Mouse (Mus musculus) thymus, postnatal 14 days (tissue): ENCODE measurements at regions not wholly inside any gene's neighbourhood (a gene's known extent, or its start where the extent isn't known, plus 50 kb on each side); places are given as distances from the start of the nearest gene placed in this dataset.

ENCODE experiments used
- DNase-seq: peaks from one replicate; pipeline ENCODE4 v3.0.0; 2021

DNA sequence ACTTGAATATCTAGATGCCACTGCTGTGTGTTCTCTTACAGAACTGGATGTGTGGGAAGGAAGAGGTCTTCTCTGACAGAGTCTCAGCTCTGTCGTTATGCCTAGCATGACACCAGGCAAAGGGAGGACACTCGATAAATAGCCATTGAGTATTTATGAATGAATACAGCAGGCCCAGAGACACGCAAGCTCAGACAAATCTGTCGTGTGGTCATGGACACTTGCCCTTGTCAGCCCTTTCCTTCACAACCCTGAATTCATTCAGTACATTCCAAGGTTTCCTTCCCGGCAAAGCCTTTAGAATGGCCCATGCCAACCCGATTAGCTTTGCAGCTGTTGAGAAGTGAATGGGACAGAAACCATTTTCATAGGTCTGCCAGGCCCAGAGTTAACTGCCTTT, 176.1 kb upstream of the 1700066M21Rik start:
- no peak for DNase-seq

DNA sequence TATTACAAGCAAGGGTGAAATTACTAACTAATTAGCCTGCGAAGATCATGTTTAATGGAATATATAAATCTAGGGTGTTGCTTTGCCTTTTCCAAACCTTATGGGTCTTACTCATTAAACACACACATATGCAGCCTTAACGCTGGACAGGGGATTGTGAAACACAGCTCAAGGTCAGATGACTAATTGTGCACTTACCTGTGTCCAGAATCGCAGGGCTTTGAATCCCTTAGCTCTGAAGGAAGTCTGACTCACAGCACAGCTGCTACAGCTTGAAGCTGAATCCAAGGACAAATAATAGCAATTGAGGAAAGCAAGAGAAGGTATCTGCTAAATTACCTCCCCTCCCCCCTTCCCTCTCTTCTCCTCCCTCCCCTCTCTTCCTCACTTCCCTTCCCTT, 173.1 kb upstream of the 1700066M21Rik start:
- DNase-seq: no peak

GRCm38 (mm10) chr1:57205198-57205987, 172.0 kb upstream of the 1700066M21Rik start:
- DNase-seq: peak; percentile 36

DNA sequence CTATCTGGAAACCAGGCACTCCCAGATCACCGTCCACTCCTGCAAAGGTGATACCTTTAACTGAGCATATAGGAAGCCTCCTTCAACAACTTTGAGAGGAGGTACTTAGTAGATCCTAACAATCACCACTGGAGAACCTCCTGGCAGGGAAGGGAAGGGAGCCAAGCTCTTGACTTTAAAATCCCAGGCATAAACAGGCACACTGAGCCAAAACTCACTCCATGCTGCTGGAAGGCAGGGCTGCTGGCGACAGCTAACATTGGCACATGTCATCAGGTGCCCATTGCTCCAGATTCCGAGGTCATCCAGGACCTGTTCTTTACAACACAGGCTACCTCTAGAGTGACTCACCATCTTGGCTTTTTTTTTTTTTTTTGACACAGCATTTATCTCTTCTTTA, 170.9 kb upstream of the 1700066M21Rik start:
- DNase-seq: no peak

GRCm38 (mm10) chr1:57206944-57207343, 170.5 kb upstream of the 1700066M21Rik start:
- DNase-seq: no peak

- DNase-seq: no peak
Observed at GRCm38 (mm10) chr1:57208415-57208814, 169.0 kb upstream of the 1700066M21Rik start.

DNA sequence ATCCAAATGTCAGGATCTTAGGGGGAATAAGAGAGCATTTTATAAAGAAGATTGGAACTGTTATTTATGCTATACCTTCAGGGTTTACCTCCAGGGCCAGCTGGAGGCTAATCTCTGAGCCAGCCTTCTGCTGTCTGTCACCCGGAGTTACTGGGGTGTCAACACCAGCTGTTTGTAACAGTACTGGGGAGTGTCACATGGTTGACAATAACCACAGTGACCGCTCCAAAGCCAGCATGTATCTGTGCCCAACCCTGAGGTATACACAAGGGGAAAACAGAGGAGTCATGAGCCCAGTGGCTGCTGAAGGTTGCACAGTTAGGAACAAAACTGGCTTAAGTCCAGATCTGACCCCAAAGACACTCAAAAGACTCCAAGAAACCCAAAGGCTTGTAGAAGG, 168.1 kb upstream of the 1700066M21Rik start:
- no peak for DNase-seq

DNA sequence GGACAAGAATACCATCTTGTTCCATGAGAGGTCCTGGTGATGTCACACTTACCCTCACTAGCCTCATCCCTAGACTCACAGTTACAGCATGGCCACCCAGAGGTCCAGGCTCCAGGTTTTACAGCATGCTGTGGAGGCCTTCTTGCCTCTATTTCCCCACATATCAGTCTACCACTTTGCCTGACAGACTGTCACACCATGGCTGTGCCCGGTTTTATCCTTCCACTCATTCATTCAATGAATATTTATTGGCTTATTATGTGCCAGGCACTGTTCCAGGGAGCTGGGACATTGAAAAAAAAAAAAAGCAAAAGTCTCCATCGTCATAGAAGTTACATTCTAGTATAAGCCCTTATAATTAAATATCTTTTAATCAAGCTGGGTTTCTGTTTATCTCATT, 166.4 kb upstream of the 1700066M21Rik start:
- no peak for DNase-seq

DNA sequence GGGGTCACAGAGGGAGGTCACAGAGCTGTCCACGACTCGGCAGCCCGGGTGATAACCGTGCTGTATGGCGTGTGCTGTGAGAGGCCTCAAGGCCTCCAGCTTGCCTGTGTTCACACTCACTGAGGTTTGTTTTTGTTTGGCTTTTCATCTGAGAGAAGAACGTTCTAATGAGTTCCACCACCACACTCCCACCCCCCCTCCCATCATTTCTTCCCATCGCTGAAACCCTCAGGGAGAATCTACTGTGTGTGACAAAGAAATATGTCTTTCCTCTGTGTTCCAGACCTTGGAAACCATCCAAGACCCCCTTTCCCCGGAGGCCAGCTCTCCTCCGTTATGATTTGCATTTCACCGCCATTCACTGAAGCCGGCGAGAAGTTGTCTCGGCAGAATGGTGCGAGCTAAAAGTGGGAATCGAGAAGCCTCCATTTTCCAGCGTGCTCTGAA, 164.0 kb upstream of the 1700066M21Rik start:
- no peak for DNase-seq

GRCm38 (mm10) chr1:57214266-57214665, 163.2 kb upstream of the 1700066M21Rik start:
- DNase-seq: no peak

- no peak for DNase-seq
Observed at GRCm38 (mm10) chr1:57217656-57218055, 159.8 kb upstream of the 1700066M21Rik start.

GRCm38 (mm10) chr1:57218127-57218526, 159.3 kb upstream of the 1700066M21Rik start:
- no peak for DNase-seq

- no peak for DNase-seq
Observed at GRCm38 (mm10) chr1:57218616-57219015, 158.8 kb upstream of the 1700066M21Rik start.

DNA sequence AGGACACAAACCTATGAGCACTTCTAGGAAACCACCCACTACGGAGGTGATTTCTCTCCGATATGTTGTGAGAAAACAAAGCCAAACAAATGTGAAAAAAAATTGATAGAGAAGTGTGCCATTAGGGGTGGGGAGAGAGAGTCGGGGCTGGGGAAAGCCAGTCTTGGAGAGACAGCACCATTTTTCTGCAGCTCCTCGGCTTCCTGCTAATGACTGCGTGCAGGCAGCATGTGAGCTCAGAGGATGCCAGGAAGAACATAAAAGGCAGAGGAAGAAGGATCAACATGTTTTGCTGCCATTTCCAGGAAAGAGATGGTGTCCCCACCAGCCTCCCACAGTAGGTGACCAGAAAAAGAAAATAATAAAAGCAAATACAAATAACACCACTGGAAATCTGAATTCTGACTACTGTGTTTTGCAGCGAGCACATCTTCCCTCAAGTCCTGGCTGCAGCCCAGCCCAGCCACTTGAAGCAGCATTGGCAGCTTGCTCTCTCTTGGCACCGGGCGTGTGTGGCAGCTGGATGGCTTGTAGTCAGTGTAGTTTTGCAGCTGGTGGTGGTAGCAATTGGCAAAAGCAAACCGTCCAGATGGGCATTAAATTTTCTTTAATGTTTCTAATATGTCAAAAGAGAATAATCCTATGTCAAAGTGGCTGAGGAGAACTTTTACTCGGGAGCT, 152.9 kb upstream of the 1700066M21Rik start:
- no peak for DNase-seq

DNA sequence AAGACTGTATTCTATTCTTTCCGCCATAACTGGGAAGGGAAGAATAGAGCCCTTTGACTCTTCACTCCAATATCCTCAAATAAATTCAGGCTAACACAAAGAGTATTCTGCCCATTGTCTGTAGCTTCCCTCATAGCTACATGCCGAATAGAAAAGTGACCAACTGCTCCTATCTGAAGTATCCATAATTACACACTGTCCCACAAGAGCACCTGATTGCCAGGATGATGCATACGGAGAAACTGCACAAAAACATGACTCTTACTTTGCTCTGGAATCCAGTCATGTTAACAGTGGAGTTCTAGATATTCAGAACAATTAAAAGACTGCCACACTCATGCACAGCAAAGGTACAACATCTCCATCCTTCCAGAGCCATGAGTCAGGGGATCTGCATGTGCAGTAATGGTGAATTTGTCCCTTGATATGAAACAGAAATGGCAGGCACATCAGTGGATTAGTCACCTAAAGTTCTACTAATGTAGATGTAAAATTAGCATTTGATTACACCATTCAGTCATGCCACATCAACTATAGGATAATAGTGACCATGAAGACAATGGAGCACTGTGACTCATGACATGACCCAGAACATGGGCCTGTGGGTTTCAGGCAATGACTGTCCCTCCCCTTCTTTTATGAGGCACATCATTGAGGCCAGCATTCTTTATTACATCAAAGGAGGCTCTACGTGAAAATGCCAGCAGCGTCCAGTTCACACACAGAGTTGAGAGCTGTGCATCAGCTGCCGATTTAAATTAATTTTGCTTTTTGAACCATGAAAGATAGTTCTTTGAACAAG, 133.6 kb upstream of the 1700066M21Rik start:
- DNase-seq: no peak

DNA sequence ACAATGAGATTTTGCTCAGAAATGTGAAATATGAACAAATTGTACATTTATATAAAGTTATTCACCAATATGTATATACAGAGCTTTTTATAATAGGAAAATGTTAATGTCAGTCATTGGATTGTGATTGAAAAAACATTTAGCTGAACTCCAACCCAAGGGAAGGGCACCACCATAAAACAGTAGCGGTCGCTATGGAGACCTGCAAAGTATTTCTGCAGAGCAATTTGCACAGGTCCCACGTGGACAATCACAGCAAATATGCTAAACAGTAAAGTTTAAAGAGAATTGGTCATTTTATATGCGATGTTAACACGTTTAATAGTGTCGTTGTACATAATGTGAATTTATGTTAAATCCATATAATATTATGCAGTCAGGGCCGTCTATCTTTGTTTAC, 117.8 kb upstream of the 1700066M21Rik start:
- DNase-seq: no peak

GRCm38 (mm10) chr1:57265012-57265760, 112.2 kb upstream of the 1700066M21Rik start:
- DNase-seq: no peak

GRCm38 (mm10) chr1:57266695-57267094, 110.7 kb upstream of the 1700066M21Rik start:
- DNase-seq: no peak

DNA sequence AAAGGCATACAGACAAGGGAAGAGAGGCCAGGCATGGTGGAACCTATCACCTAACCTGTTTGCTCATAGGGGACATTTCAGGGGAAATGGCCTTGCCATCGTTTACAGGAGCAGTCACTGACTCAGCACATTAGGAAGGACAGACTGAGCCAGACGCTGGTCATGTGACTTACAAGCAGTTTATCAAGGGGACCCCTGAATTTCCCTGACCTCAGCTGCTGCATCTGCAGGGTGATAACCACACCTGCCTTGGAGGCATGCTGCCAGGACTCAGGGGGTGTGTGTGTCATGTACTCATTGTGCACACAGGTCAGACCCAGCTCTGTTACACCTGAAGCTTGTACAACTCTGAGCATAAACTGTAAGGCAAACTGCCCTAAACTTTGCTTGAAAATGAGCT, 109.6 kb upstream of the 1700066M21Rik start:
- no peak for DNase-seq

- peak; percentile 4 for DNase-seq
Observed at GRCm38 (mm10) chr1:57269679-57270354, 107.6 kb upstream of the 1700066M21Rik start.

DNA sequence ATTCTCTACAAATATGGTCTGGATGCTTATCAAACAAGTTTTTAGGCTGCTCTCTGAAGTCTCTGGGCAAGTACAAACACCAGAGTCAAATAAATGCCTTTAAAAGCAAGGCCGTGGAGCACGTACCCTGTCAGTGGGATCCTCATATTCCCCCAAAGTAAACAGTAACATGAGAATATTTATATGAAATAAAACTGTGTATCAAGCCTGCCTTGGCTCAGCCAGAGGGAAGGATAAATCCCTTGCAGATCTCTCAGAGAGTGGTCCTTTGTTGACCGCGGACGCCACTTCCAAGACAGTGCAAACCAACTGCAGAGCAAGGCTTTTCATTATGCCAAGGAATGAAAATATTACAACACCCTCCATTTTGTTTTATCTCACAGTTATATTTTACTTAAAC, 104.8 kb upstream of the 1700066M21Rik start:
- DNase-seq: no peak

DNA sequence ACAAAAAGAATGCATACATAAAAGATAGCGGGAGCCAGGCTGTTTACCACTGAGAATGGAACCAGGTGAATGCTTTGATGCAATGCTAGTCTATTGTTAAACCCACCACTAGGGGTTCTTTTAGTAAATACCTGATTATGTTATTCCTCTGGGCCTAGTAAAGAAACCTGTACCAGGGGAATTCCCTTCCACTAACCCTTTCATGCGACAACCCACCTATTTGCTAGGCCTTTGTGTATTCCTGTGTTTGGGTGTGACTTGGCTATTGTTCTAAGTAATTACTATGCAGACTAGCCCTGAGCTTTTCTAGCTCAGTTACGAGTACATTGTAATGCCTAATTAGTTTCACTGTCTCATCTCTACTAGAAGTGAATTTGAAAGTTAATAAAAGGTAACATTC, 95.9 kb upstream of the 1700066M21Rik start:
- DNase-seq: no peak
